Mouse (Mus musculus) brain, embryonic 14.5 days (tissue): Measurements from ENCODE around the gene Eral1.

ENCODE experiments used
- CTCF ChIP-seq: fragments of 200-500 bp; IDR thresholded peaks from 2 replicates; pipeline ENCODE4 v1.5.1; 2012; ENCODE audit warnings: inconsistent platforms, mild to moderate bottlenecking, moderate library complexity, borderline replicate concordance; ENCODE audit not compliant: insufficient read depth, insufficient read length; ENCODE audit errors: extremely low read depth
- POLR2A ChIP-seq: fragments of 200-500 bp; IDR thresholded peaks from 2 replicates; pipeline ENCODE4 v1.6.1; 2012; ENCODE audit warnings: mild to moderate bottlenecking, inconsistent platforms, borderline replicate concordance; ENCODE audit not compliant: poor library complexity, insufficient read depth, insufficient read length, severe bottlenecking; ENCODE audit errors: extremely low read depth

DNA sequence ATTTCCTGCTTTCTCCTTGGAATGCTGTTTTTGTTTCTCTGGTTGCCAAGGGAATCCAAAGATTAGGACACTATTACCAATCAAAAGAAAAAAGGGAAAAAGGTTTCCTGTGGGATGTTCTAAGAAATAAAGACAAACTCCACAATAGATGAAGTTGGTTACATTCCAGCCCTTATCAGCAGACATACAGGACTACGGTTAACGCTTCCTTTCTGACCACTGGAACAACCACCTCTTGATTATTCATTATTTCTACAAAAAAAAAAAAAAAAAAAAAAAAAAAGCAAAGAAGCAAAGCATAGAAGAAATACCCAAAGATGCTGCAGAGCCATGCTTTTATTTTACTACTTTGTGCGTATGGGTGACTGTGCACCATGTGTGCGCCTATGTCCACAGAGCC lies 42.6 kb upstream of the Eral1 start:
- no peak for TF ChIP-seq CTCF
- TF ChIP-seq POLR2A = no peak
